Mouse (Mus musculus) embryonic facial prominence, embryonic 11.5 days (tissue): ENCODE data around the gene Spns3. TPM values are rescaled to one million over a fixed set of nuclear protein-coding genes. Genes with fewer than 3 reads are reported as not detected.

Experiments used
- ATAC-seq: fragments of 200-750 bp; cut with Nextera tagmentation; replicated peaks from 2 replicates; pipeline ENCODE4 v1.8.0; 2017; ENCODE audit warnings: low read depth; ENCODE audit not compliant: insufficient number of reproducible peaks, low FRiP score, low TSS enrichment
- DNase-seq: peaks from one replicate; pipeline ENCODE4 v3.0.0-alpha.2; 2015; ENCODE audit warnings: low spot score
- H3K27ac ChIP-seq: fragments of 300-500 bp; sonication (generic); replicated peaks from 2 replicates; pipeline ENCODE4 v1.5.1; 2014; ENCODE audit warnings: mild to moderate bottlenecking, low read depth, low read length, control low read depth
- H3K27me3 ChIP-seq: fragments of 300-500 bp; sonication (generic); 2 replicates; pipeline ENCODE4 v1.6.1; 2014; ENCODE audit warnings: mild to moderate bottlenecking, low read length, moderate library complexity, mixed read lengths; ENCODE audit not compliant: control insufficient read depth, insufficient read depth
- H3K36me3 ChIP-seq: fragments of 300-500 bp; sonication (generic); replicated peaks from 2 replicates; pipeline ENCODE4 v1.6.1; 2014; ENCODE audit warnings: low read depth, mild to moderate bottlenecking, low read length, moderate library complexity, mixed read lengths; ENCODE audit not compliant: control insufficient read depth, insufficient read depth
- H3K4me1 ChIP-seq: fragments of 300-500 bp; sonication (generic); 2 replicates; pipeline ENCODE4 v1.6.1; 2014; ENCODE audit warnings: low read length, mixed read lengths; ENCODE audit not compliant: control insufficient read depth, insufficient read depth
- H3K4me2 ChIP-seq: fragments of 300-500 bp; sonication (generic); 2 replicates; pipeline ENCODE4 v1.6.1; 2014; ENCODE audit warnings: low read depth, mild to moderate bottlenecking, control low read depth, low read length, moderate library complexity
- H3K4me3 ChIP-seq: fragments of 300-500 bp; sonication (generic); 2 replicates; pipeline ENCODE4 v1.5.1; 2014; ENCODE audit warnings: low read depth, low read length, control low read depth
- H3K9ac ChIP-seq: fragments of 300-500 bp; sonication (generic); replicated peaks from 2 replicates; pipeline ENCODE4 v1.6.1; 2014; ENCODE audit warnings: mild to moderate bottlenecking, control low read depth, low read length
- H3K9me3 ChIP-seq: fragments of 300-500 bp; sonication (generic); replicated peaks from 2 replicates; pipeline ENCODE4 v1.6.1; 2016; ENCODE audit warnings: mild to moderate bottlenecking, low read length, inconsistent platforms, mixed read lengths; ENCODE audit not compliant: control insufficient read depth
- WGBS: fragments of 180-500 bp; shearing (Covaris S2); extraction: QIAGEN DNeasy Blood & Tissue Kit; methylation state at CpG from one replicate; pipeline ENCODE4 v1.1.7; 2014; 5-methylcytosine and 5-hydroxymethylcytosine counted together
- polyA plus RNA-seq: library from polyadenylated mRNA; unstranded; fragments of >200 nt; fragmentation: Nextera tagmentation; extraction: Ambion mirVana; gene quantifications from 2 replicates; pipeline ENCODE4 v1.2.1, GENCODE M21; 2014

Spns3 gene
- polyA plus RNA-seq, 1 experiment from 2014 or later, result not detected

- no peaks in the 10 kb centered on the region for H3K36me3 ChIP-seq
- H3K27me3 ChIP-seq, result no peaks in the 10 kb centered on the region
- H3K4me2 ChIP-seq, result no peak overlapping the region
- WGBS, result 42% methylated on average over 5 of the region's 5 CpGs
- no peaks in the 10 kb centered on the region for H3K4me1 ChIP-seq
- ATAC-seq (no peak), DNase-seq (no peak)
- no peaks in the 10 kb centered on the region for H3K9me3 ChIP-seq
- no peak overlapping the region for H3K27ac ChIP-seq
- no peak overlapping the region for H3K4me3 ChIP-seq
- peak overlapping the region; percentile 25; the same call in 1 of the 2 replicates for H3K9ac ChIP-seq
These were observed 73.1 kb downstream of the Spns3 start for GRCm38 (mm10) chr11:72477182-72477581.

- H3K27me3 ChIP-seq, result no peaks in the 10 kb centered on the region
- no peaks in the 10 kb centered on the region for H3K4me1 ChIP-seq
- H3K4me3 ChIP-seq, result no peak overlapping the region
- DNase-seq (no peak), ATAC-seq (no peak)
- H3K4me2 ChIP-seq, result no peak overlapping the region
- no peaks in the 10 kb centered on the region for H3K9me3 ChIP-seq
- no peak overlapping the region for H3K9ac ChIP-seq
- no peak overlapping the region for H3K27ac ChIP-seq
- H3K36me3 ChIP-seq, result no peaks in the 10 kb centered on the region
- WGBS, result 72% methylated on average over 7 of the region's 7 CpGs
These were observed 74.2 kb downstream of the Spns3 start for GRCm38 (mm10) chr11:72476074-72476625.

DNA sequence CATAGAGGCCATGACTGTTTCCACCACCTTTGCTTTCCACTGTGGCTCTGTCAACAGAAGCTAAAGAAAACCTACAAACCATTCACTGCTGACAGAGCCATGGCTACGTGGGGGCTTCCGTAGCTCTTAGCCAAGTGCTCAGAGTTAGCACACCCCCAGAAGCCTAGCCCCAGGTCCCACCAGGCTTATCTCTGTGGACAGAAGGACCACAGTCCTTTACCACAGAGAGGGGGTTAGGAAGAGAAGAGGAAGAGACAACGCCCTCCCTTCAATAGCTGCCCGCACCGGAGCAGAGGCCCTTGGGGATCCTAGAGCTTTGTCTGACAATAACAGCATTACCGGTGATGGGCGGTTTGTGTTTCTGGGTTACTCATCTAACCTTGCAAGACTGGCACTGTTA lies 74.9 kb downstream of the Spns3 start:
- no peak overlapping the region for H3K27ac ChIP-seq
- no peak overlapping the region for H3K4me3 ChIP-seq
- no peak overlapping the region for H3K9ac ChIP-seq
- ATAC-seq (no peak), DNase-seq (no peak)
- H3K4me2 ChIP-seq, result no peak overlapping the region
- 73% methylated on average over 7 of the region's 7 CpGs for WGBS
- no peaks in the 10 kb centered on the region for H3K4me1 ChIP-seq
- no peaks in the 10 kb centered on the region for H3K36me3 ChIP-seq
- no peaks in the 10 kb centered on the region for H3K9me3 ChIP-seq
- no peaks in the 10 kb centered on the region for H3K27me3 ChIP-seq

GRCm38 (mm10) chr11:72474926-72475325 lies 75.4 kb downstream of the Spns3 start:
- no peak overlapping the region for H3K9ac ChIP-seq
- no peaks in the 10 kb centered on the region for H3K4me1 ChIP-seq
- WGBS, result 81% methylated on average over 3 of the region's 3 CpGs

DNA sequence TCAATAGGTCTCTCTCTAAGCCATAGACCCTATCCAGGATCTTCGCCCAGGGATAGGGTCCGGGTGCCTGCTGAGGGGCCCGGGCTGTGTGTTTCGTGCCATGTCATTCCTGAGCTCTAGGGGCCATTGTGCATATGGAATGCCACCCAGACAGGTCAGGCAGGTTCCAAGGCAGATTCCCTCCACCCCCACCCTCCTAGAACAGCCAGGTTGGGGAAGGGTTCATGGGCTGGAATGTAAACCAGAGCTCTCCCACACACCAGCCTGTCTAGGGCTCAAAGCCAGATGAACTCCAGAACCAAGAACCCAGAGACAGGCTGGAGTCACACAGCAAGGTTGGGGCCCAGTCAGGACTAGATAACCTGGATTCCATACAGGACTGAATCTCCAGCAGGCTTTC lies 76.8 kb downstream of the Spns3 start:
- H3K27me3 ChIP-seq, result no peaks in the 10 kb centered on the region
- H3K9ac ChIP-seq, result no peak overlapping the region
- H3K9me3 ChIP-seq, result no peaks in the 10 kb centered on the region
- 90% methylated on average over 4 of the region's 4 CpGs for WGBS
- 0 out of 2 replicates have a peak, but pooled peaks have one; percentile 10 for ATAC-seq
- peak; percentile 23 for DNase-seq
- no peak overlapping the region for H3K27ac ChIP-seq
- H3K4me3 ChIP-seq, result no peak overlapping the region
- H3K4me2 ChIP-seq, result no peak overlapping the region
- no peaks in the 10 kb centered on the region for H3K36me3 ChIP-seq
- H3K4me1 ChIP-seq, result 0 out of 2 replicates have a peak, but pooled peaks cover 2% of the 10 kb centered on the region

More at GRCm38 (mm10) chr11:72474926-72475325, 75.4 kb downstream of the Spns3 start:
- ATAC-seq (no peak), DNase-seq (no peak)
- H3K27me3 ChIP-seq, result no peaks in the 10 kb centered on the region
- no peaks in the 10 kb centered on the region for H3K9me3 ChIP-seq
- no peak overlapping the region for H3K27ac ChIP-seq
- no peak overlapping the region for H3K4me3 ChIP-seq
- no peaks in the 10 kb centered on the region for H3K36me3 ChIP-seq
- H3K4me2 ChIP-seq, result no peak overlapping the region

- Histone ChIP-seq H3K36me3 (no peaks in the 10 kb centered on the region), H3K27me3 (no peaks in the 10 kb centered on the region), H3K9ac (no peak overlapping the region), H3K4me1 (0 out of 2 replicates have a peak, but pooled peaks cover 2% of the 10 kb centered on the region), H3K4me3 (no peak overlapping the region), H3K9me3 (no peaks in the 10 kb centered on the region), H3K4me2 (no peak overlapping the region), H3K27ac (no peak overlapping the region)
- DNase-seq (no peak), ATAC-seq (no peak)
- 83% methylated on average over 6 of the region's 6 CpGs for WGBS
These were observed 78.9 kb downstream of the Spns3 start for GRCm38 (mm10) chr11:72471381-72471780.

DNA sequence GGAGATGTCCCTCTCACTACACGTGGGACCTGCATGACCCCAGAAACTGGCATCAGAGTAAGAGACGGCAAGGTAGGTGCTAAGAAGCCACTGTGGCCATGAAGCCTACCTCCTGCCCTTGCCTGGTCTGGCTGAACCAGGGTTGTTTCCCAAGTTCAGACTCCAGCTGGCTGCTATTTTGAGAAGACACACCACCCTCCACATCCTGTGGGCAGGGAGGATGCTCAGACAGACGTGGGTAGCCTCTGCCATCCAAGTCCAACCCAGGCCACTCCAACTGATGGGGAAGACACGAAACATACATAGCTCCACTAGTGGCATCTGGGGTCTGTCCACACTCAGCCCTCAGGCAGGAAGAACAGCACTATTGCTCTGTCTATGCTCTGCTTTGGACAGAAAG lies 80.3 kb downstream of the Spns3 start:
- H3K4me1 ChIP-seq, result 0 out of 2 replicates have a peak, but pooled peaks cover 2% of the 10 kb centered on the region
- no peak overlapping the region for H3K4me2 ChIP-seq
- 58% methylated on average over 4 of the region's 4 CpGs for WGBS
- H3K9ac ChIP-seq, result no peak overlapping the region
- no peaks in the 10 kb centered on the region for H3K36me3 ChIP-seq
- no peaks in the 10 kb centered on the region for H3K9me3 ChIP-seq
- DNase-seq (no peak), ATAC-seq (no peak)
- H3K27ac ChIP-seq, result no peak overlapping the region
- H3K27me3 ChIP-seq, result no peaks in the 10 kb centered on the region
- no peak overlapping the region for H3K4me3 ChIP-seq

DNA sequence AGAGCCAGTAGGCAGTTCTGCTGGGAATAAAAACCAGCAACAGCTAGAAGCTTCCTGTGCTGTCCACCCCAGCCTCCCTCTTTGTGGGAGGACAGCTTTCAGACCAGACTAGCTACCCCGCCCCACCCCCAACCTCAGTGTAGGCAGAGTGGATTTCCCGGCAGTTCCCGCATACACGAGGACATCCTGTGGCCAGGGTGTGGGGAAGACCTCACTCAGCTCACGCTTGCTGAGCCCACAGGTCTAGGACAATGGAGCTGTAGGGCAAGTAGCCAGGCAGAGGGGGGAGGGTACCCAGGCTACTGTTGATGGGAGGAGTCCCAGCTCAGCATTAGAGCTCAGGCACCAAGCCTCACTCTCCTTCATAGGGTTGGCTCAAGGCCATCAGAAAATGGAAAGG lies 81.1 kb downstream of the Spns3 start:
- Histone ChIP-seq H3K4me1 (0 out of 2 replicates have a peak, but pooled peaks cover 2% of the 10 kb centered on the region), H3K27me3 (no peaks in the 10 kb centered on the region), H3K4me2 (no peak overlapping the region), H3K9ac (no peak overlapping the region), H3K9me3 (no peaks in the 10 kb centered on the region), H3K4me3 (no peak overlapping the region), H3K36me3 (no peaks in the 10 kb centered on the region), H3K27ac (peak overlapping the region; percentile 41; the same call in 1 of the 2 replicates)
- WGBS, result 22% methylated on average over 5 of the region's 5 CpGs
- peak; percentile 35 for DNase-seq
- no peak for ATAC-seq
